Mouse (Mus musculus) intestine, embryonic 16.5 days (tissue): ENCODE measurements at regions not wholly inside any gene's neighbourhood (a gene's known extent, or its start where the extent isn't known, plus 50 kb on each side); places are given as distances from the start of the nearest gene placed in this dataset.
"Not testable (repeated sequence)": the region's sequence is repeated elsewhere in the genome, so short reads cannot be mapped to it uniquely, and the experiment has no call there.

Experiments
- ATAC-seq: fragments of 200-750 bp; cut with Nextera tagmentation; 2 replicates; pipeline ENCODE4 v1.8.0; 2017; ENCODE audit warnings: moderate TSS enrichment, moderate library complexity
- H3K27ac ChIP-seq: fragments of 300-500 bp; sonication (generic); 2 replicates; pipeline ENCODE4 v1.5.1; 2014; ENCODE audit warnings: mild to moderate bottlenecking, low read length
- H3K27me3 ChIP-seq: fragments of 300-500 bp; sonication (generic); replicated peaks from 2 replicates; pipeline ENCODE4 v1.6.1; 2014; ENCODE audit warnings: low read length, control low read depth, mixed read lengths; ENCODE audit not compliant: control insufficient read depth, insufficient read depth
- H3K36me3 ChIP-seq: fragments of 300-500 bp; sonication (generic); 2 replicates; pipeline ENCODE4 v1.6.1; 2014; ENCODE audit warnings: low read length, control low read depth; ENCODE audit not compliant: control insufficient read depth, insufficient read depth
- H3K4me1 ChIP-seq: fragments of 300-500 bp; sonication (generic); 2 replicates; pipeline ENCODE4 v1.6.1; 2014; ENCODE audit warnings: low read length, control low read depth, mixed read lengths; ENCODE audit not compliant: control insufficient read depth, insufficient read depth
- H3K4me2 ChIP-seq: fragments of 300-500 bp; sonication (generic); 2 replicates; pipeline ENCODE4 v1.6.1; 2014; ENCODE audit warnings: low read depth, low read length, control low read depth
- H3K4me3 ChIP-seq: fragments of 300-500 bp; sonication (generic); 2 replicates; pipeline ENCODE4 v1.5.1; 2014; ENCODE audit warnings: mild to moderate bottlenecking, low read length
- H3K9ac ChIP-seq: fragments of 300-500 bp; sonication (generic); 2 replicates; pipeline ENCODE4 v1.6.1; 2014; ENCODE audit warnings: low read depth, low read length
- H3K9me3 ChIP-seq: fragments of 300-500 bp; sonication (generic); 2 replicates; pipeline ENCODE4 v1.6.1; 2016; ENCODE audit warnings: low read length, control low read depth; ENCODE audit not compliant: control insufficient read depth
- WGBS: fragments of 180-500 bp; shearing (Covaris S2); extraction: QIAGEN DNeasy Blood & Tissue Kit; methylation state at CpG from one replicate; pipeline ENCODE4 v1.1.7; 2014; 5-methylcytosine and 5-hydroxymethylcytosine counted together

DNA sequence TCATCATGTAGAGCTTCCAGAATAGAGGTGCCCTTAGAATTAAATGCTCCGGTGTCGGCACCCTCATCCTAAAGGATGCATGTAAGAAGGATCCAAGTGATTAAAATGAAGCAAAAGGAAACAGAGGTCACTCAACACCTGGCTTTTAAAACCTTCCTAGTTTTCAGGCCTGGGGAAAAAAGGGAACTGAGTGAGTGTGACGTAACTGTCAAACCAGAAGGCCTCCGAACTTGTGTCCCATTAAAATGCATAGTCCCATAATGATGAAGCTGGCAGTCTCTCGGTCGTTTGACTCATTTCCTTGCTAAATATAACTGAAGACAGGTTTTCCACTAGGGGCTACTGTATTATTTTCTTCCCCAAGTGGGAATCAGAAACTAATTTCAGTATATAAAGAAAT is 201.4 kb downstream of the Dhx15 start:
- H3K36me3 ChIP-seq = no peaks in the 10 kb centered on the region
- no peak overlapping the region for H3K27ac ChIP-seq
- WGBS = 85% methylated on average over 6 of the region's 6 CpGs
- H3K4me2 ChIP-seq = no peak overlapping the region
- H3K4me1 ChIP-seq = no peaks in the 10 kb centered on the region
- ATAC-seq = no peak
- H3K9me3 ChIP-seq = no peaks in the 10 kb centered on the region
- no peak overlapping the region for H3K4me3 ChIP-seq
- no peak overlapping the region for H3K9ac ChIP-seq
- H3K27me3 ChIP-seq = 0 out of 2 replicates have a peak, but pooled peaks cover 2% of the 10 kb centered on the region

DNA sequence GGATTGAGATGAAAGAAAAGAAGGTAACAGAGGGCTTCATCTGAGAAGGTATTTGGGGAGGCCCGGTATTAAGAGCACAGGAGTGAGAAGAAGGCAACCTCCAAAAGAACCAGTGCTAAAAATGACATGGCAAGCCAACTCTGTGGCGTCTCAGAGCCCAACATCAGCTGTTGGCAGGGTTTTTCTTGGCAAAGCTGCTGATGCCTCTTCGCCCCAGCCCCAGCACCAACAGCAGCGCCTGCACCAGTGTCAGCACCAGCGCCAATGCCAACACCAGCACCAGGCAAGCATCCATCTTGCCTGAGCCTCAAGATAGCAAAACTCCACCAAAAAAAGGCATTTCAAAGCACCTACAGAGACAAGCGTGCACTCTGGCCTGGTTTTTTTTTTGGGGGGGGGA is 205.3 kb downstream of the Dhx15 start:
- Histone ChIP-seq H3K9ac (no peak overlapping the region), H3K9me3 (no peaks in the 10 kb centered on the region), H3K4me3 (no peak overlapping the region), H3K4me2 (no peak overlapping the region), H3K4me1 (no peaks in the 10 kb centered on the region), H3K27me3 (no peaks in the 10 kb centered on the region), H3K36me3 (no peaks in the 10 kb centered on the region), H3K27ac (no peak overlapping the region)
- 87% methylated on average over 6 of the region's 6 CpGs for WGBS
- no peak for ATAC-seq

DNA sequence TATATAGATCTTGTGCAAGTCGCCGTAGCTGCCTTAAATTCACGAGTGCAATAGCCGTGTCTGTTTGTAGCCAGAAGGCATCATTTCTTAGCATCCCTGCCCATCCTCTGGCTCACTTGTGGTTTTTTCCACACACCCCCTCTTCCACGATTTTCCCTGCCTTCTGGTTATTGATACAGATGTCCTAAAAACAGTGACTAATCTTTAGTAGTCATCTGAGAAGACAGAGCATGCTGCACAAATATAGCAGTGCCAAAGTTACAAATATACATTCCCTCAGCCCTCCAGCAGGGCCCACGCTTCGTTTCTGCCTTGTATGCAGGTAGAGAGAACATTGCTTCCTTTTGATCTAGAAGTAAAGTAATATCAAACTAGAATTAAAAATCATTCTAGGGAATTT is 207.5 kb downstream of the Dhx15 start:
- Histone ChIP-seq H3K9ac (no peak overlapping the region), H3K27me3 (no peaks in the 10 kb centered on the region), H3K36me3 (no peaks in the 10 kb centered on the region), H3K27ac (no peak overlapping the region), H3K4me2 (no peak overlapping the region), H3K4me3 (no peak overlapping the region), H3K9me3 (no peaks in the 10 kb centered on the region), H3K4me1 (no peaks in the 10 kb centered on the region)
- 90% methylated on average over 7 of the region's 7 CpGs for WGBS
- ATAC-seq = no peak

DNA sequence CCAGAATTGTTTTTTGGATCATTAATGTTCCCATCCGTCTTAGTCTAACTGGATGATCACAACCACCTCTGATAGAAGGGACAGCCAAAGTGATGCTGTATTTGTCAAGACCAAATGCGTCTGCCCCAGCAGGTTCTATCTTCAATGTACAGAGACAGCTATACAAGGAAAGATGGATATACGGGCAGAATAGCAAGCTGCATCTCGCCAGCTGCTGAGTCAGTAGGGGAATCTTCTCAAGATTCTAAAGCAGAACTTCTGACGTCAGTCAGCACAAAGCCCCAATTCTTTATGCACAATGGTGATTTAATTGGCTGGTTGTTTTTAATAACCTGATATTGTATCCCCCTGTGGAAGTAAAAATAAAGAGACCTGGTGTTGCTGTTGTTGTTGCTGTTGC is 209.4 kb downstream of the Dhx15 start:
- WGBS = 75% methylated on average over 5 of the region's 5 CpGs
- no peak overlapping the region for H3K9ac ChIP-seq
- no peak overlapping the region for H3K4me2 ChIP-seq
- ATAC-seq = no peak
- H3K36me3 ChIP-seq = no peaks in the 10 kb centered on the region
- H3K4me3 ChIP-seq = no peak overlapping the region
- H3K4me1 ChIP-seq = no peaks in the 10 kb centered on the region
- no peak overlapping the region for H3K27ac ChIP-seq
- H3K9me3 ChIP-seq = no peaks in the 10 kb centered on the region
- H3K27me3 ChIP-seq = no peaks in the 10 kb centered on the region

DNA sequence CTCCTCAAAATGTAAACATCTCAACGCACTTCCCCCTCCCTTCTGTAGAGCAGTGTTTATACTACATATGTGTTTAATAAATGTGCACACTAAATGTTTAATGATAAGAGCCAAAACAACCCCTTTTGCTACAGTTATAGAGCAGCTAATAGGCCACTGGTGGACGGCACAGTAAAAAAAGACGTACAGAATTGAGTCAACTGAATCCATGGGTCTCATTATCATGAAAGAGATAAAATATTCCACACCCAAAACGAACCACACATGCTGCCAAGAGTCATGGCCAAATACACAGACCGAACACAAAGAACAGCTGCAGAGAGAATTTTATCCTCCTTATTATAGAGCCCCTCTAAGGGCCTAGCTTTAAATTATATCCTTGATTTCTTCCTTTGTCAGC is 237.8 kb downstream of the Dhx15 start:
- H3K36me3 ChIP-seq = no peaks in the 10 kb centered on the region
- H3K4me1 ChIP-seq = no peaks in the 10 kb centered on the region
- H3K27ac ChIP-seq = no peak overlapping the region
- H3K9ac ChIP-seq = no peak overlapping the region
- H3K4me2 ChIP-seq = no peak overlapping the region
- no peaks in the 10 kb centered on the region for H3K9me3 ChIP-seq
- H3K27me3 ChIP-seq = no peaks in the 10 kb centered on the region
- WGBS = 43% methylated on average over 5 of the region's 5 CpGs
- peak; percentile 60; the same call in 1 of the 2 replicates for ATAC-seq
- no peak overlapping the region for H3K4me3 ChIP-seq

DNA sequence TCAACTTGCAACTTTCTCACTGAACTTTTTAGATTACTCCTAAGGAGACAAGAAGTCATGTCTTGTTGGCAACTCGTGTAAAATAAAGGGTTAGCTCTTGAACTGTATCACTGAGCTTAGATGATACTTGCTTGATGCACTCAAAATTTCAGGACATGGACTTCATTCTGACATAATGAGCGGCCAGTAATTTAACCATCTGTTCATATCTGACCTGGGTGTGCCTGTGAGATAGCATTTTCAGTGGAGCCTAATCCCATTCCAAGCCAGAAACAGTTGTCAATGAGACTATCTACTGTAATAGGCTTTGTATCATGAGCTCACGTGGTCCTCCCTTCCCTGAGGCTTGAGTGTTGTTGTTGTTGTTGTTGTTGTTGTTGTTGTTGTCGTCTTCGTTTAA is 240.3 kb downstream of the Dhx15 start:
- no peaks in the 10 kb centered on the region for H3K4me1 ChIP-seq
- H3K36me3 ChIP-seq = no peaks in the 10 kb centered on the region
- no peak overlapping the region for H3K4me3 ChIP-seq
- no peaks in the 10 kb centered on the region for H3K27me3 ChIP-seq
- no peak overlapping the region for H3K4me2 ChIP-seq
- no peak overlapping the region for H3K9ac ChIP-seq
- H3K9me3 ChIP-seq = no peaks in the 10 kb centered on the region
- H3K27ac ChIP-seq = no peak overlapping the region
- 86% methylated on average over 5 of the region's 5 CpGs for WGBS
- no peak for ATAC-seq

DNA sequence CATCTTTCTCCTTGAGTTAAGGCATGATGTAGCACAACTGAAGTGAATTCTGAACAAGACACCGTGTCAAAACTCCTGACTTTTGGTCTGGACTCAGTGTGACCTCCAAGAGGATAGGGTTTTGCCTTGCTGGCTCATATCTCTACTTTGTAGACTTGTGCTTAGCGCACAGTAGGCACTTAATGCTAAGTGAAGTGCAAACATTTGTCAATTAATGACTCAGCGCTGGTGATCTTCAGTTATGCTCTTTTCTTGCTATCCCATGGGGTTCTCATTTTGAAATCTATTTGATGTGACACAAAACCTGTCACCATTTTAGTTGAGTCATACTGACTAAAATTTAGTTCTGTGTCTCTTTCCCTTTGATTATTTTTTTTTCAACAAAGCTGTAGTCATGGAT is 244.3 kb downstream of the Dhx15 start:
- 88% methylated on average over 3 of the region's 3 CpGs for WGBS
- Histone ChIP-seq H3K27ac (no peak overlapping the region), H3K9ac (no peak overlapping the region), H3K9me3 (no peaks in the 10 kb centered on the region), H3K27me3 (no peaks in the 10 kb centered on the region), H3K4me2 (no peak overlapping the region), H3K4me3 (no peak overlapping the region), H3K4me1 (no peaks in the 10 kb centered on the region), H3K36me3 (no peaks in the 10 kb centered on the region)
- ATAC-seq = no peak

DNA sequence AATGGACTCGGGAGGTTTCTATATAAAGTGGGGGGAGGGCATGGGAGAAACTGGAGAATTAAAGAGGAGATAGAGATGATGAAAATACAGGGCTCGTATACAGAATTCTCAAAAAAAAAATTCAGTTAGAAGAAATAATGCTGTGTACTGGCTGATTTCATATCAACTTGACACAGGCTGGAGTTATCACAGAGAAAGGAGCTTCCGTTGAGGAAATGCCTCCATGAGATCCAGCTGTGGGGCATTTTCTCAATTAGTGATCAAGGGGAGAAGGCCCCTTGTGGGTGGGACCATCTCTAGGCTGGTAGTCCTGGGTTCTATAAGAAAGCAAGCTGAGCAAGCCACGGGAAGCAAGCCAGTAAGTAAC is 248.4 kb downstream of the Dhx15 start:
- not testable (repeated sequence) for H3K9ac ChIP-seq, H3K27me3 ChIP-seq, H3K27ac ChIP-seq, H3K9me3 ChIP-seq, H3K4me1 ChIP-seq, H3K4me2 ChIP-seq, H3K4me3 ChIP-seq, ATAC-seq, H3K36me3 ChIP-seq
- WGBS = 57% methylated on average over 4 of the region's 4 CpGs

DNA sequence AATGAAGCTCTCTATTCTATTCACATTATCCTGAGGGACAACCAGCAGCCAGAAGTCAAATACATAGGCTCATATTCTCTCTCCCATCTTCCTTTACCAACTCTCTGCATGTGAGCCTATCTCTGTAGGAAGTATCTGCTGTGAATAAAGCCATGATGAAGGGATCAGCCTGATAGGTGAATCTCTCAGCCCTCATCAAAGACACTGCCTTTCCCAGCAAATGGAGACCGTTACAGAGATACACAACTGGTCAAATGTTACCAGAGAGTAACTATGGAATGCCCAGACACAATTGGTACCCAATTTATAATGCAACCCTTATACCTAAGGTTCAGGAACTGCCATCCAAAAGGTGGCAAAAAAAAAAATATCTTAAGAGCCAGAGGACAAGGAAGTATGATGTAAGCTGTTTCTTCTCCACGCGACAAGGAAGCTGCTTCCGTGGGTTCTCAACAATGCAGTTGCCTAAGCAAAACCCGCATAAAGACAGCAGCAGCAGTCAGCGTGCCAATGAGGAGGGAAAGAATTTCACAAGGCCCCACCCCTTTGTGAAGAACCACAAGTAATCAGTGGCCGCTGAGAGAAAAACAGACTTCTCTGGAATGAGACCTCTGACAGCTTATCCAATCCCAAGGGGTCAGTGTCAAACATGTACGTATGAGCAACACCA is 248.9 kb downstream of the Dhx15 start:
- Histone ChIP-seq H3K9ac (no peak overlapping the region), H3K4me1 (no peaks in the 10 kb centered on the region), H3K27ac (no peak overlapping the region), H3K9me3 (no peaks in the 10 kb centered on the region), H3K4me3 (no peak overlapping the region), H3K4me2 (no peak overlapping the region), H3K36me3 (no peaks in the 10 kb centered on the region), H3K27me3 (no peaks in the 10 kb centered on the region)
- 33% methylated on average over 8 of the region's 8 CpGs for WGBS
- peak; percentile 50 for ATAC-seq

DNA sequence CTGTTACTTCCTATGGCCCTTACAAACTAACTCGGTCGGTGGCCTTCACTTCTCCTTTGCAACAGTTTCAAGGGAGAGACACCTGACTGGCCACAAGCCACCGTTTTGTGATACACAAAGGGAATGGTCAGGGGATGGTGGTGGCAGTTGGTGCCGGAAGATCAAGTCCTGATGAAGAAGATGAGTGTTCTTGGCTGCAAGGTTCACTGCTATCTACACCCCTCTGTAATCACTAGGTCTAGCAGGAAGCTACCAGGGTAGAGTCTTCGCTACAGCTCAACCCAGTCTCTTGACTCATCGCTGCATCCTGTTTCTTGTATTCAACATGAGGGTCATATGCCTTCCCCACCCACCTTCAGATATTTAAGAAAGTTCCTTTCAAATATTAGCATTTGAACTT is 251.5 kb downstream of the Dhx15 start:
- H3K4me2 ChIP-seq = no peak overlapping the region
- ATAC-seq = no peak
- no peaks in the 10 kb centered on the region for H3K27me3 ChIP-seq
- H3K36me3 ChIP-seq = no peaks in the 10 kb centered on the region
- H3K4me3 ChIP-seq = no peak overlapping the region
- H3K4me1 ChIP-seq = no peaks in the 10 kb centered on the region
- no peak overlapping the region for H3K27ac ChIP-seq
- no peaks in the 10 kb centered on the region for H3K9me3 ChIP-seq
- no peak overlapping the region for H3K9ac ChIP-seq
- 89% methylated on average over 6 of the region's 6 CpGs for WGBS
